Mouse (Mus musculus) embryonic fibroblast, embryonic 13.5 days (primary cell): ENCODE data around the gene Dnaaf3.

ENCODE experiments used
- CTCF ChIP-seq: IDR thresholded peaks from 2 replicates; pipeline ENCODE4 v1.5.1; 2011; ENCODE audit warnings: mild to moderate bottlenecking, control low read depth, low read length, moderate library complexity, borderline replicate concordance; ENCODE audit not compliant: insufficient read depth
- POLR2A ChIP-seq: IDR thresholded peaks from 2 replicates; pipeline ENCODE4 v1.6.1; 2011; ENCODE audit warnings: low read depth, mild to moderate bottlenecking, control low read depth, low read length, moderate library complexity

GRCm38 (mm10) chr7:4542013-4542412, 9.8 kb upstream of the Dnaaf3 start:
- TF ChIP-seq POLR2A, result no peak
- TF ChIP-seq CTCF, result no peak
